Mouse (Mus musculus) neural tube, embryonic 15.5 days (tissue): ENCODE data around the gene Med17. TPM values are rescaled to one million over a fixed set of nuclear protein-coding genes. Genes with fewer than 3 reads are reported as not detected.
"Not testable (repeated sequence)": the region's sequence is repeated elsewhere in the genome, so short reads cannot be mapped to it uniquely, and the experiment has no call there.

ENCODE experiments used
- ATAC-seq: fragments of 200-750 bp; cut with Nextera tagmentation; 2 replicates; pipeline ENCODE4 v1.8.0; 2017; ENCODE audit warnings: mild to moderate bottlenecking, moderate TSS enrichment, moderate library complexity; ENCODE audit not compliant: low FRiP score
- H3K27ac ChIP-seq: fragments of 300-500 bp; sonication (generic); replicated peaks from 2 replicates; pipeline ENCODE4 v1.5.1; 2015; ENCODE audit warnings: mild to moderate bottlenecking, inconsistent platforms
- H3K27me3 ChIP-seq: fragments of 300-500 bp; sonication (generic); replicated peaks from 2 replicates; pipeline ENCODE4 v1.6.1; 2015; ENCODE audit warnings: inconsistent platforms
- H3K36me3 ChIP-seq: fragments of 300-500 bp; sonication (generic); 2 replicates; pipeline ENCODE4 v1.6.1; 2015; ENCODE audit warnings: inconsistent platforms
- H3K4me1 ChIP-seq: fragments of 300-500 bp; sonication (generic); 2 replicates; pipeline ENCODE4 v1.6.1; 2015; ENCODE audit warnings: inconsistent platforms
- H3K4me2 ChIP-seq: fragments of 300-500 bp; sonication (generic); 2 replicates; pipeline ENCODE4 v1.6.1; 2015; ENCODE audit warnings: inconsistent platforms, mild to moderate bottlenecking, moderate library complexity
- H3K4me3 ChIP-seq: fragments of 300-500 bp; sonication (generic); replicated peaks from 2 replicates; pipeline ENCODE4 v1.5.1; 2015; ENCODE audit warnings: mild to moderate bottlenecking, inconsistent platforms
- H3K9ac ChIP-seq: fragments of 300-500 bp; sonication (generic); replicated peaks from 2 replicates; pipeline ENCODE4 v1.6.1; 2015; ENCODE audit warnings: mild to moderate bottlenecking, inconsistent platforms
- H3K9me3 ChIP-seq: fragments of 300-500 bp; sonication (generic); replicated peaks from 2 replicates; pipeline ENCODE4 v1.6.1; 2016; ENCODE audit warnings: inconsistent platforms
- WGBS: fragments of 180-500 bp; shearing (Covaris S2); methylation state at CpG from one replicate; pipeline ENCODE4 v1.1.7; 2015; ENCODE audit warnings: mixed read lengths; 5-methylcytosine and 5-hydroxymethylcytosine counted together
- polyA plus RNA-seq: library from polyadenylated mRNA; unstranded; fragments of >200 nt; fragmentation: Nextera tagmentation; extraction: Ambion mirVana; gene quantifications from 2 replicates; pipeline ENCODE4 v1.2.1, GENCODE M21; 2015

Gene Med17
- polyA plus RNA-seq, 1 experiment from 2014 or later: 27.9 TPM

DNA sequence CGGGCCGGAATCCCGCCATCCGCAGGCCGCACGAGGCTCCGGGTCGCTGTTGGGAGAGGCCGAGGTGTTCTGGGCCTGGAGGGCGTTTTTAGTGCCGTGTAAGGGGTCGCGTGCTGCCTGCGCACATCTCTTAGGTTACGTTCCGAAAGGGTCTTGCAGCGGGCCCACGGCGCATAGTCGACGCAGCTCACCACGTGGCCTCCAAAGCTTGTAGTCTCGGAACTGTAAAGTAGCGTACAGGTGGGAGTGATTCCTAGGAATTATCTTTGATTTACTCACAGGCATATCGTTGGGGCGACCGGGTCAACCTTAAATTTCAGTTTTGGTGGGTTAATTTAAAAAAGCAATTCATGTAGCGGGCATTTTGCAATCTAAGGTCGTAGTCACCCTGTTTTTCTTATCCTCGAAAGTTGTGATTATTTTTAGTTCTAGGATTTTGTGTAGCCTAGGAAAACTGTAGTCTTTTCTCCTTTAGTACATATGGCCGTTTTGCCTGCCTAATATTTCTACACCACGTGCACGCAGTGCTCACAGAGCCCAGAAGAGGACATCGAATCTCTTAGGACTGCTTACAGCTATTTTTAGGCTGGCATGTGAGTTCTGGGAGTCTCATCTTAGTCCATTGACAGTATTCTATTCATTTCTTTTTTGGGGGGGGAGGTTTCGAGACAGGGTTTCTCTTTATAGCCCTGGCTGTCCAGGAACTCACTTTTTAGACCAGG, 26.8 kb upstream of the Med17 start, which contains the start of gene 4931406C07Rik:
Gene 4931406C07Rik (minus strand): TSS at position 51 of the 722 bp plus-strand sequence.
- no peaks in the 10 kb centered on the region for H3K27me3 ChIP-seq
- under 1% methylated on average over 35 of the region's 35 CpGs for WGBS
- peak; percentile 89 for ATAC-seq

DNA sequence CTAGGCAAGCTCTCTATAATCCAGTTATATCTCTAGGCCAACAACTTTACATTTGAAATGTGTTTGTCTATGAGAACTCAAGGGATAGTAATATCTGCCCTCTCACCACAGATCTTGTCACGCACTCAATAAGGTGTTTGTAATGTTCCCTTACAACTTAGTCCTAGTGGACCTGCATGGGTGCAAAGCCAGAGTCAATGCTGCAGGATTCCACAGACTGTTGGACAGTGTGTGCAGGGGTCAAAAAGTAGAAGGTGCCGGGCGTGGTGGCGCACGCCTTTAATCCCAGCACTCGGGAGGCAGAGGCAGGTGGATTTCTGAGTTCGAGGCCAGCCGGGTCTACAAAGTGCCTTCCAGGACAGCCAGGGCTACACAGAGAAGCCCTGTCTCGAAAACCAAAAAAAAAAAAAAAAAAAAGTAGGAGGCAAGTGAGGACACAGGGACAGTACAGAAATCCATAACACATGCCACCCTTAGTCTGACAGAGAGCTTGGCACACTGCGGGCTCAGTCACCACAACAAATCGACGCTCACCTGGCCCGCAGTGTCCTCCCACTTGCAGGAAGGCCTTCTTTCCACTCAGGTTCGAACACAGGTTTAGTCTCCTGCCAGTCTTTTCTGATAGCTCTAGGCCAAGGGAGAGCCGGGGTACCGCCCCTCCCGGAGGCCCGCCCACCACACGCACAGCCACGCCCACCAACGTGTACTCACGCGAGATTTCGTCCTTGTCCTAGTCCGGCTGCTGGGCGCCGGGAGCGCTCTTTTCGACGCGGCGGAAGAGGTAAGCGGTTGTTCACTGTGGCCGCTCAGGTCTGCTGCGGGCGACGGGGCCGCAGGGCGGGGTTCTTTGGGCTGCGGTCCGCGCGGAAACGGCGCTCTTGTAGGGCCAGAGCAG, 26.0 kb upstream of the Med17 start, which contains the start of gene Taf1d:
Gene Taf1d (plus strand): TSS at position 712 of the 895 bp plus-strand sequence.
- ATAC-seq: peak; percentile 99
- peaks cover 25% of the 10 kb centered on the region for H3K36me3 ChIP-seq
- peaks cover 44% of the 10 kb centered on the region for H3K4me1 ChIP-seq
- H3K4me3 ChIP-seq: peak within 1 kb of the TSS; percentile 98
- peak within 1 kb of the TSS; percentile 93 for H3K27ac ChIP-seq
- H3K9me3 ChIP-seq: no peaks in the 10 kb centered on the region
- peak within 1 kb of the TSS; percentile 79 for H3K4me2 ChIP-seq
- 13% methylated on average over 45 of the region's 45 CpGs for WGBS
- H3K27me3 ChIP-seq: no peaks in the 10 kb centered on the region
- peak within 1 kb of the TSS; percentile 96 for H3K9ac ChIP-seq

More for the DNA sequence above, 26.8 kb upstream of the Med17 start, which contains the start of gene 4931406C07Rik:
- peaks cover 44% of the 10 kb centered on the region for H3K4me1 ChIP-seq
- peak within 1 kb of the TSS; percentile 79 for H3K4me2 ChIP-seq
- peak within 1 kb of the TSS; percentile 96 for H3K9ac ChIP-seq
- peak within 1 kb of the TSS; percentile 93 for H3K27ac ChIP-seq
- peaks cover 27% of the 10 kb centered on the region for H3K36me3 ChIP-seq
- peak within 1 kb of the TSS; percentile 98 for H3K4me3 ChIP-seq
- no peaks in the 10 kb centered on the region for H3K9me3 ChIP-seq

DNA sequence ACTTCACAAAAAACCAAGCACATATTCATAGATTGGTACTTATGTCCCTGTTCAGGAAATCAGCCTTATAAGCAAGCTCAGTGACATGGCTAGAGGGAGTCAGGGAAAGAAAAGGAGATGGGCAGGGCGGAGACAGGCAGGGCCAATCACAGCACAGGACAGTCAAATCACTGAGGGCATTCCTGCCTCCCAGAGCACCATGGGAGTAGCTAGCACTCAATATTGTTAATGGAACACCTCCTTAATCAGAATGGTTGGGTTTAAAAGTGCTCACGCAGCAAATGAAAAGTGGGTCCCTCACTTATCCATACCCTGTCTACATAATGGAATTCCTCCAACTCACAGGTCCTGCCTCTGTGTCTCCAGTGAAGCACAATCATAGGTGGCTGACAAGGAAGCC, 23.1 kb upstream of the Med17 start:
- no peak for ATAC-seq
- Histone ChIP-seq H3K4me2 (no peak overlapping the region), H3K9me3 (no peaks in the 10 kb centered on the region), H3K27me3 (no peaks in the 10 kb centered on the region), H3K4me1 (peaks cover 23% of the 10 kb centered on the region), H3K4me3 (no peak overlapping the region), H3K9ac (no peak overlapping the region), H3K36me3 (no peaks in the 10 kb centered on the region), H3K27ac (no peak overlapping the region)
- 76% methylated on average over 2 of the region's 2 CpGs for WGBS

DNA sequence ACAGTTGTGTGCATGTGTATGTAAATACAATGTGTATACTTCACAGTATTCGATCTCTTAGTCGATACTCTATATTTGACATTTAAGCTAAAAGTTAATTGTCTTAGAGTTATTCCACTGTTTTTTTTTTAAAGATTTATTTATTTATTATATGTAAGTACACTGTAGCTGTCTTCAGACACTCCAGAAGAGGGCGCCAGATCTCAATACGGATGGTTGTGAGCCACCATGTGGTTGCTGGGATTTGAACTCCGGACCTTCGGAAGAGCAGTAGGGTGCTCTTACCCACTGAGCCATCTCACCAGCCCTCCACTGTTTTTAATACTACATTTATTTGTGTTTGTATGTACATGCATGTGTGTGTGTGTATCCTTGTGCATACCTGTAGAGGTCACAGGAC, 22.3 kb upstream of the Med17 start:
- H3K36me3 ChIP-seq, H3K9ac ChIP-seq, H3K4me2 ChIP-seq, H3K4me3 ChIP-seq, H3K27ac ChIP-seq, ATAC-seq, H3K9me3 ChIP-seq, H3K27me3 ChIP-seq: not testable (repeated sequence)
- WGBS: 84% methylated on average over 6 of the region's 6 CpGs
- H3K4me1 ChIP-seq: peaks cover 14% of the 10 kb centered on the region

DNA sequence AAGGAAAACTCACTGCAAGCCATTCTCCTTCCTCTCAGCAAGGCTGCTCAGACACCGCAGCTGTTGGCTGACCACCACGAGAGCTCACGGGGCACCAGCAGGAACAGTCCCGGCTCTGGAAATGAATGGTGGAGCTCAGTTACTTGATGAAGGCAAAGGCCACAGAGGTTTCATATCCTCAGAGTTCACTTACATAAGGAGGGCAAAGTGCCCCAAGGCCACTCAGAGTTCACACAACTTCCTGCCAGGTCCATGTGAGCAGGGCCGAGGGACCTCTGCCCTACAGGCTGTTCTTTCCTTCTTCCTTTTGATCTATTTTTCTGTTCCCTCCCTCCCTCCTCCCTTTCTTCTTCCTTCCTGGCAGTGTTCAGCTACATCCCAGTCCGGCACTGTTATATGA, 21.7 kb upstream of the Med17 start:
- H3K4me1 ChIP-seq: peaks cover 10% of the 10 kb centered on the region
- WGBS: 65% methylated on average over 6 of the region's 6 CpGs

DNA sequence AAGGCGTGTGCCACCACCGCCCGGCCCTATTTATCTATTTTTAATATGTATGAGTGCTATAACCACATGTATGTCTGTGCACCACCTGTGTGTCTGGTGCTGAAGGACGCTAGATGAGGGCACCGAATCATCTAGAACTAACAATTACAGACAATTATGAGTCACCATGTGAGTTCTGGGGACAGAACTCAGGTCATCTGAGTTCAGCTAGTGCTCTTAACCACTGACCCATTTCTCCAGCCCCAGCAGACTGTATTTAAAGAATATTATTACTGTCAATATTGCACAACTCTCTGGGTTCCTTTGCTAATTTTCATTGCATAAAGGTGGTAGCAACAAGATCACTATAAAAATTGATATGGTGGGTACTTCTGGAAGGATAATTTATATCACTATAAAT, 20.3 kb upstream of the Med17 start:
- ATAC-seq: no peak
- Histone ChIP-seq H3K27me3 (no peaks in the 10 kb centered on the region), H3K9ac (no peak overlapping the region), H3K9me3 (no peaks in the 10 kb centered on the region), H3K4me3 (no peak overlapping the region), H3K27ac (no peak overlapping the region), H3K4me2 (no peak overlapping the region), H3K36me3 (peaks cover 15% of the 10 kb centered on the region), H3K4me1 (0 out of 2 replicates have a peak, but pooled peaks cover 5% of the 10 kb centered on the region)
- WGBS: 92% methylated on average over 5 of the region's 5 CpGs

More for the DNA sequence above, 21.7 kb upstream of the Med17 start:
- no peaks in the 10 kb centered on the region for H3K9me3 ChIP-seq
- no peak for ATAC-seq
- no peak overlapping the region for H3K4me3 ChIP-seq
- peaks cover 9% of the 10 kb centered on the region; the same call in 1 of the 2 replicates for H3K36me3 ChIP-seq
- no peak overlapping the region for H3K4me2 ChIP-seq
- no peak overlapping the region; the same call in 1 of the 2 replicates for H3K27ac ChIP-seq
- H3K9ac ChIP-seq: no peak overlapping the region
- H3K27me3 ChIP-seq: no peaks in the 10 kb centered on the region

DNA sequence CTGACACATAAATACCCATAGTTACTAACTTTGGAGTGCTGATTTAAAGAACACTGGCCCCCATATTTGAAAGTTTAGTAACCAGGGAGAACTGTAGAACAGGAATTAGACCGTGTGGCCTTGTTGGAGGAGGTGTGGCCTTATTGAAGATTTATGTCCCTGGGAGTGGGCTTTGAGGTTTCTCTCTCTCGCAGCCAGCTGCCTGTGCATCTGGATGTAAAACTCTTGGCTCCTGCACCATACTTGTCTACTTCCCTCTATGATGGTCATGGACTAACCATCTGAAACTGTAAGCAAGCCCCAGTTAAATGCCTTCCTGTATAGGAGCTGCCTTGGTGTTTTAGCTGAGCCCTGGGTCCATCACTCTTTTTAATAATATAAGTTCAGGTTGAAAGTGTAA, 18.7 kb upstream of the Med17 start:
- WGBS: 25% methylated on average over 2 of the region's 2 CpGs
- no peak for ATAC-seq
- Histone ChIP-seq H3K36me3 (peaks cover 22% of the 10 kb centered on the region), H3K27ac (no peak overlapping the region), H3K4me1 (no peaks in the 10 kb centered on the region), H3K4me3 (no peak overlapping the region), H3K27me3 (no peaks in the 10 kb centered on the region), H3K9me3 (no peaks in the 10 kb centered on the region), H3K9ac (no peak overlapping the region), H3K4me2 (no peak overlapping the region)

DNA sequence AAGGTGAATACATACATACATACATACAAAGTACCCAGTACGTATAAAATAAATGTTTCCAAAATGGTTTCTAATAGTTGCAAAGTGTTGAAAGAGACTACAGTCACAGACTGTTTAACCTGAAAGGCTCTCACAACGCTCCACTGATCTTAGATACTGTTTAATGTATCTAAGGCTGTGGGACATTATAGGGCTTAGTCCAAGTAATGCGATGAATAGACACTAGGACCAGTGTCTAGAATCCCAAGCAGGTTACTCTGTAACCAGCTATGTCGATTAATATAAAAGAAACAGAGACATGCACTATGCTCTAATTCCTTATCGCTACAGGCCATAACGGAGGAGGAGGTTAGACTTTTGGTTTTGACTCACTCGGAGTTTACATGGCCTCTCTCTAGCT, 17.4 kb upstream of the Med17 start:
- 92% methylated on average over 7 of the region's 7 CpGs for WGBS
- ATAC-seq: no peak
- Histone ChIP-seq H3K4me1 (no peaks in the 10 kb centered on the region), H3K4me3 (no peak overlapping the region), H3K9ac (no peak overlapping the region), H3K27ac (no peak overlapping the region), H3K36me3 (peaks cover 34% of the 10 kb centered on the region), H3K27me3 (no peaks in the 10 kb centered on the region), H3K4me2 (no peak overlapping the region), H3K9me3 (no peaks in the 10 kb centered on the region)

DNA sequence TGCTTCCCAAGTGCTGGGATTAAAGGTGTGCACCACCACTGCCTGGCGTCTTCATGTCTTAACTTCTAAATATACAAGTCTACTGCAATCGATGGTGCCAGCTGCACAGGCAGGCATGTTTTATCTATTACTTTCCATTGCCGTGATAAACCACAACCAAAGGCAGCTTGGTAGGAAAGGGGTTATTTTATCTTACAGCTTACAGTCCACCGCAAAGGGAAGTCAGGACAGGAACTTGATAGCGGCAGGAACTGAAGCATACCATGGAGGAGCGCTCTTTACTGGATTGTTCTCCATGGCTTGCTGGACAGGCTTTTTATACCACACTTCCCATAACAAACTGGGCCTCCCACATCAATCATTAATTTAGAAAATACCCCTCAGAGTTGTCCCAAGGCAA, 9.5 kb upstream of the Med17 start:
- Histone ChIP-seq H3K4me1 (no peaks in the 10 kb centered on the region), H3K27me3 (no peaks in the 10 kb centered on the region), H3K4me3 (no peak overlapping the region), H3K9ac (no peak overlapping the region), H3K27ac (no peak overlapping the region), H3K36me3 (peaks cover 44% of the 10 kb centered on the region; the same call in 1 of the 2 replicates), H3K4me2 (no peak overlapping the region), H3K9me3 (no peaks in the 10 kb centered on the region)
- ATAC-seq: no peak
- WGBS: 93% methylated on average over 6 of the region's 6 CpGs

DNA sequence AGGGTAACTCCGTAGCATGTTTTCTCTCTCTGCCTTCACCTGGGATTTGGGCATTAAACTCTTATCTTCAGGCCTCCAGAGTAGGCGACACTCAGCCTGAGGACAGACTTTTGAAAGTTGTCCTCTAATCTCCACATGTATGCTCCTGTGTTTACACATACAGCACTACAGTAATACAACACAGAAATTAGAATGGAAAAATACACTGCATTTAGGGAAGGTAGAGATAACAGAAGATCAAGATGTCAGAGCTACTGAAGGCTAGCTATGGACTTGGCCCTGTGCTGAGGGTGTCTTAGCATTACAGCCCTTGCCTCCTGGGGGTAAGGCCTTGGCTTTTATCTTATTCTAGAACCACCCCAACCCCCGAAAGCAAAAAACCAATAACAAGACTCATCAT, 8.7 kb upstream of the Med17 start:
- Histone ChIP-seq H3K27ac (no peak overlapping the region), H3K4me2 (no peak overlapping the region), H3K36me3 (peaks cover 45% of the 10 kb centered on the region), H3K9me3 (no peaks in the 10 kb centered on the region), H3K9ac (no peak overlapping the region), H3K4me1 (no peaks in the 10 kb centered on the region), H3K4me3 (no peak overlapping the region), H3K27me3 (no peaks in the 10 kb centered on the region)
- ATAC-seq: no peak
- 88% methylated on average over 3 of the region's 3 CpGs for WGBS

DNA sequence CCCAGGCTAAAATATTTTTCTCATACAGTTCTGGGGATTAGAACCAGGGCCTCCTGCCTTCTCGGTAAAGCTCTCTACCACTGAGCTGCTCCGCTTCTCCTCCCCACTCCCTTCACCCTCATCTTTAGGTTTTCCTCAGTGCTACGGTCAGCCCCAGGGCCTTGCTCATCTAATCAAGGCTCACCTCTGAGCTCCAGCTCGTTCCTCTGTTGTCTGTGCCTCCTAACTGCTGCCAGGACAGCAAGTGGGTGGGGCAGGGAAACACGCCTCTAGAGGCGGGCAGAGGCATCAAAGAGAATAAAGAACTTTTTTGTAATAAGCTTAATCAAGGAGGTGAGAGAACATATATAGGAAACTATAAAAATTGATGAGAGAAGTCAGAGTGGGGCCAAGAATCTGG, 8.1 kb upstream of the Med17 start:
- ATAC-seq: no peak
- H3K4me1 ChIP-seq: no peaks in the 10 kb centered on the region
- no peak overlapping the region for H3K9ac ChIP-seq
- no peaks in the 10 kb centered on the region for H3K27me3 ChIP-seq
- WGBS: 52% methylated on average over 6 of the region's 6 CpGs
- H3K4me3 ChIP-seq: no peak overlapping the region
- no peak overlapping the region for H3K4me2 ChIP-seq
- H3K27ac ChIP-seq: no peak overlapping the region
- no peaks in the 10 kb centered on the region for H3K9me3 ChIP-seq
- peaks cover 40% of the 10 kb centered on the region for H3K36me3 ChIP-seq
